In the genomic region with DNA sequence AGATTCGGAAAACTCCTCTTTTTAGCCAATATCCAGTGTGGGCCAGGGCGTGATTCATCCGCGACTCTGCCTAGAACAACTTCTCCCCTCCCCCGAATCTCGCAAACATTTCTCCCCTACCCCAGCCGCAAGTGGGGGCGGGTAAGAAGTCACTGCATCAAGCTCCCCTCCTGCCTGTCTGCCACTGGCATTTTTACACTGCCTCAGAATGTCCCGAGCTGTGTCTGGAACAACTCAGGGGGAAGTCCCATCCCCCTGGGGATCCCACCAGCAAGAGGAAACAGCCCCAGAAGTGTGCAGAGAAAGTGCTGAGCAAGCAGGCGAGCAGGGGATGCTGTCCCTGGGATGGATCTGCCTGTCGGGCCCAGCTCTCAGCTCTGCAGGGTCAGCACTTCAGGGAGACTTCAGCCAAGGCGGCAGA, we compare ENCODE assay signal across 7 mouse cellular contexts. TPM values are rescaled to one million over a fixed set of nuclear protein-coding genes. Genes with fewer than 3 reads are reported as not detected.
DNase-seq lines count a peak whose midpoint lies in the region; ATAC-seq and TF ChIP-seq lines count a peak whose summit lies in the region.

No protein-coding gene starts in this region.

- H3K4me2 ChIP-seq in kidney, embryonic 15.5 days = peak overlapping the region; percentile 38
- peak overlapping the region; percentile 0; the same call in 1 of the 2 replicates for H3K4me2 ChIP-seq in lung, embryonic 16.5 days (ENCODE audit: low read depth, low read length)
- no peak overlapping the region for H3K4me2 ChIP-seq in forebrain, postnatal 0 days (ENCODE audit: low read depth)

- TF ChIP-seq CTCF in E14TG2a.4 (conservative IDR thresholded peaks at IDR 0.05; ENCODE audit: low read length) = no peak
- no peak for TF ChIP-seq CTCF in forebrain, postnatal 0 days (IDR thresholded peaks at IDR 0.05; ENCODE audit: low read depth)

- peak; percentile 43; the same call in 1 of the 2 replicates for ATAC-seq in kidney, embryonic 15.5 days (replicated peaks; ENCODE audit: low FRiP score)
- peak; percentile 84 for ATAC-seq in lung, embryonic 16.5 days (ENCODE audit: low read depth)
- no peak; the same call in 1 of the 2 replicates for ATAC-seq in forebrain, postnatal 0 days

- H3K4me3 ChIP-seq in E14TG2a.4 (replicated peaks; ENCODE audit: low read length) = peak overlapping the region; percentile 49
- H3K4me3 ChIP-seq in kidney, embryonic 15.5 days (replicated peaks) = no peak overlapping the region
- H3K4me3 ChIP-seq in lung, embryonic 16.5 days (ENCODE audit: low read length) = no peak overlapping the region
- H3K4me3 ChIP-seq in forebrain, postnatal 0 days (ENCODE audit: low read depth, low read length) = no peak overlapping the region

- H3K9ac ChIP-seq in kidney, embryonic 15.5 days = no peak overlapping the region
- 0 out of 2 replicates have a peak overlapping the region, but pooled peaks have one; percentile 31 for H3K9ac ChIP-seq in lung, embryonic 16.5 days (ENCODE audit: low read length)
- H3K9ac ChIP-seq in forebrain, postnatal 0 days = no peak overlapping the region

- peak; percentile 93 for DNase-seq in 3T3-L1 (ENCODE audit: low read depth, low spot score)
- peak; percentile 68 to 84 for DNase-seq in heart, adult 18-20 months
- DNase-seq in testis, postnatal 14 days (ENCODE audit: low spot score) = peak; percentile 55
- DNase-seq in forebrain, postnatal 0 days = no peak

- H3K4me1 ChIP-seq in E14TG2a.4 (replicated peaks; ENCODE audit: low read depth, low read length) = peaks cover 29% of the 10 kb centered on the region
- peaks cover 22% of the 10 kb centered on the region for H3K4me1 ChIP-seq in kidney, embryonic 15.5 days
- H3K4me1 ChIP-seq in lung, embryonic 16.5 days (replicated peaks; ENCODE audit: control insufficient read depth, insufficient read depth, low read length) = peaks cover 8% of the 10 kb centered on the region
- no peaks in the 10 kb centered on the region for H3K4me1 ChIP-seq in forebrain, postnatal 0 days (ENCODE audit: insufficient read depth)

- peaks cover 8% of the 10 kb centered on the region for H3K36me3 ChIP-seq in E14TG2a.4 (ENCODE audit: insufficient read depth, low read length)
- H3K36me3 ChIP-seq in kidney, embryonic 15.5 days = 0 out of 2 replicates have a peak, but pooled peaks cover under 1% of the 10 kb centered on the region
- no peaks in the 10 kb centered on the region; the same call in 1 of the 2 replicates for H3K36me3 ChIP-seq in lung, embryonic 16.5 days (ENCODE audit: control insufficient read depth, insufficient read depth, low read length)
- H3K36me3 ChIP-seq in forebrain, postnatal 0 days (ENCODE audit: insufficient read depth) = no peaks in the 10 kb centered on the region

- H3K9me3 ChIP-seq in E14TG2a.4 (ENCODE audit: low read length) = no peaks in the 10 kb centered on the region
- no peaks in the 10 kb centered on the region for H3K9me3 ChIP-seq in kidney, embryonic 15.5 days (replicated peaks)
- no peaks in the 10 kb centered on the region for H3K9me3 ChIP-seq in lung, embryonic 16.5 days (ENCODE audit: control insufficient read depth, low read length)
- no peaks in the 10 kb centered on the region for H3K9me3 ChIP-seq in forebrain, postnatal 0 days (ENCODE audit: low read length)

- 4% methylated on average over 12 of the region's 12 CpGs for WGBS in kidney, embryonic 15.5 days
- WGBS in lung, embryonic 16.5 days = 8% methylated on average over 12 of the region's 12 CpGs
- 19% methylated on average over 12 of the region's 12 CpGs for WGBS in forebrain, postnatal 0 days

- H3K27me3 ChIP-seq in E14TG2a.4 (ENCODE audit: insufficient read depth, low read length) = peaks cover 21% of the 10 kb centered on the region
- H3K27me3 ChIP-seq in kidney, embryonic 15.5 days = 0 out of 2 replicates have a peak, but pooled peaks cover 5% of the 10 kb centered on the region
- no peaks in the 10 kb centered on the region; the same call in 1 of the 2 replicates for H3K27me3 ChIP-seq in lung, embryonic 16.5 days (ENCODE audit: control insufficient read depth, insufficient read depth, low read depth, low read length)
- no peaks in the 10 kb centered on the region; the same call in 1 of the 2 replicates for H3K27me3 ChIP-seq in forebrain, postnatal 0 days (ENCODE audit: insufficient read depth, low read length)

- H3K27ac ChIP-seq in kidney, embryonic 15.5 days = peak overlapping the region; percentile 89
- H3K27ac ChIP-seq in lung, embryonic 16.5 days (ENCODE audit: low read length) = peak overlapping the region; percentile 92
- no peak overlapping the region for H3K27ac ChIP-seq in forebrain, postnatal 0 days (ENCODE audit: low read depth, low read length)

RNA-seq across cellular contexts. Expression of a gene that starts 11.0 kb away (rescaled TPM):
- total RNA-seq in heart, adult 18-20 months (2021) = 100 to 1,000 TPM; 207 to 210 TPM
- polyA plus RNA-seq in kidney, embryonic 15.5 days (2015; fragmentation: Nextera tagmentation; extraction: Ambion mirVana) = 104 and 112 TPM in 2 replicates
- polyA plus RNA-seq in lung, embryonic 16.5 days (2015; fragmentation: Nextera tagmentation; extraction: Ambion mirVana) = 104 and 114 TPM in 2 replicates
- 67.2 and 88.2 TPM in 2 replicates for total RNA-seq in forebrain, postnatal 0 days (2014; rRNA removed)
- polyA plus RNA-seq in forebrain, postnatal 0 days (2015; fragmentation: Nextera tagmentation; extraction: Ambion mirVana) = 98.9 and 119 TPM in 2 replicates

RNA-seq across cellular contexts. Expression of a gene that starts 11.3 kb away (rescaled TPM):
- total RNA-seq in heart, adult 18-20 months (2021) = 10 to 100 TPM in 1 of 2 experiments, 1 to 10 TPM in 1; 9.9 to 11.3 TPM
- 57.6 and 59.2 TPM in 2 replicates for polyA plus RNA-seq in kidney, embryonic 15.5 days (2015; fragmentation: Nextera tagmentation; extraction: Ambion mirVana)
- polyA plus RNA-seq in lung, embryonic 16.5 days (2015; fragmentation: Nextera tagmentation; extraction: Ambion mirVana) = 40.6 and 42.5 TPM in 2 replicates
- 47.4 and 54.0 TPM in 2 replicates for total RNA-seq in forebrain, postnatal 0 days (2014; rRNA removed)
- polyA plus RNA-seq in forebrain, postnatal 0 days (2015; fragmentation: Nextera tagmentation; extraction: Ambion mirVana) = 21.6 and 28.5 TPM in 2 replicates

RNA-seq across cellular contexts. Expression of a gene that starts 16.7 kb away (rescaled TPM):
- total RNA-seq in heart, adult 18-20 months (2021) = 1 to 10 TPM; 2.7 to 5.1 TPM
- polyA plus RNA-seq in kidney, embryonic 15.5 days (2015; fragmentation: Nextera tagmentation; extraction: Ambion mirVana) = 50.4 and 52.1 TPM in 2 replicates
- 49.9 and 51.1 TPM in 2 replicates for polyA plus RNA-seq in lung, embryonic 16.5 days (2015; fragmentation: Nextera tagmentation; extraction: Ambion mirVana)
- 5.8 and 8.2 TPM in 2 replicates for total RNA-seq in forebrain, postnatal 0 days (2014; rRNA removed)
- 5.9 and 7.1 TPM in 2 replicates for polyA plus RNA-seq in forebrain, postnatal 0 days (2015; fragmentation: Nextera tagmentation; extraction: Ambion mirVana)

RNA-seq across cellular contexts. Expression of a gene that starts 48.0 kb away (rescaled TPM):
- total RNA-seq in heart, adult 18-20 months (2021) = 1 to 10 TPM; 8.6 to 8.7 TPM
- polyA plus RNA-seq in kidney, embryonic 15.5 days (2015; fragmentation: Nextera tagmentation; extraction: Ambion mirVana) = 4.8 and 6.1 TPM in 2 replicates
- 6.4 and 6.9 TPM in 2 replicates for polyA plus RNA-seq in lung, embryonic 16.5 days (2015; fragmentation: Nextera tagmentation; extraction: Ambion mirVana)
- 9.2 TPM in 2 replicates for total RNA-seq in forebrain, postnatal 0 days (2014; rRNA removed)
- 6.9 and 8.0 TPM in 2 replicates for polyA plus RNA-seq in forebrain, postnatal 0 days (2015; fragmentation: Nextera tagmentation; extraction: Ambion mirVana)

RNA-seq across cellular contexts. Expression of a gene that starts 48.9 kb away (rescaled TPM):
- total RNA-seq in heart, adult 18-20 months (2021) = 1 to 10 TPM; 4.4 to 7.3 TPM
- polyA plus RNA-seq in kidney, embryonic 15.5 days (2015; fragmentation: Nextera tagmentation; extraction: Ambion mirVana) = 1.5 and 2.2 TPM in 2 replicates
- 7.4 and 9.5 TPM in 2 replicates for polyA plus RNA-seq in lung, embryonic 16.5 days (2015; fragmentation: Nextera tagmentation; extraction: Ambion mirVana)
- 1.1 and 1.3 TPM in 2 replicates for total RNA-seq in forebrain, postnatal 0 days (2014; rRNA removed)
- 1.8 and 2.4 TPM in 2 replicates for polyA plus RNA-seq in forebrain, postnatal 0 days (2015; fragmentation: Nextera tagmentation; extraction: Ambion mirVana)
